Mouse (Mus musculus): ENCODE results near the gene Slc22a17. TPM values are rescaled to one million over a fixed set of nuclear protein-coding genes. Genes with fewer than 3 reads are reported as not detected.

Slc22a17 gene
- polyA plus RNA-seq, 1 experiment from 2014 or later, result 76.1 TPM

DNA sequence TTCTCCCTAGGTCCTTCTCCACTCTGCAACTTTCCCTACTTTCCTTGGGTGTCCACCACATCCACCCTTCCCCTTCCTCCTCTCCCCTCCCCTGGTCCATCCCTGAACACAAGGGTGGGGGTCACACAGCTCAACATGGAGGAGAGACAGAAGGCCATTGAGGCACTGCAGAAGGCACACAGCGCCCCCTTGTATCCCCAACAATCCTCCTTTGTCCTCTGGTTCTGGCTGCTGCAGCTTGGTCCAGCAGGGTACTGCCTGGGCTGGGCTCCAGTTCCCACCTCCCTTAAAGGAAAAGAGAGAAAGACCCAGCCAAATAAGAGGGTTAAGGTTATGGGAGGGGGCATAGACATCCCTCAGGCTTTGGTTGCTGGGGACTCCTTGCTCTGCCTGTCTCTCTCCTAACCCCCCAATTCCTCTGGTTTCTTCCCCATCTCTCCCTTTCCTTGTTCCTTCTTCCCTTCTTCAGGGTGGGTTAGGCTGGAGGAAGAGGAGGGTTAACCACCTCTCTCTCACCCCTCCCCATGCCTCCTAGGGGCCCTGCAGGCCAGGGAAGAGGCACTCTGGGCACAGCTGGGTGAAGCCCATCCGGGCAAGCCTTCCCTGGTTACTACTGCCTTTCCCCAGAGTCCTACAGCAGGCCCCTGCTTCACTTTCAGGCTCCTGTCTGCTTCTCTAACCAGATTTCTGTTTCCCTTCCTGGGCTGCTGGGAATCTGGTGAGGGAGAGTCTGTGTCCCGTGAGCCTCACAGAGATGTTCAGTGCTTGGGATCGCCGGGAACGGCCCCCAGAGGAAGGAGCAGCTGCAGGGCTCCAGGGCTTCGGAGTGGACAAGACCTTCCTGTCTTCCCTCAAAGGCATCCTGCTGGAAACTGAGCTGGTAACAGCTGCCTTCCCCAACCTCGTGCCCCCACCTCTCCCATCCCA lies 23.2 kb upstream of the Slc22a17 start, which contains the start of gene Cmtm5:
Gene Cmtm5 (plus strand): TSS at position 358 of the 927 bp plus-strand sequence.
- no peak within 1 kb of the TSS for H3K4me3 ChIP-seq (ENCODE audit: low read depth, low read length)
- peak; percentile 32 for DNase-seq (ENCODE audit: low spot score)
- no peaks in the 10 kb centered on the region for H3K27me3 ChIP-seq (replicated peaks; ENCODE audit: control insufficient read depth, insufficient read depth, low read length)
- WGBS, result 47% methylated on average over 8 of the region's 8 CpGs
- no peaks in the 10 kb centered on the region for H3K4me1 ChIP-seq (ENCODE audit: control insufficient read depth, insufficient read depth, low read length)
- ATAC-seq, result peak; percentile 43; the same call in 1 of the 2 replicates
- no peak within 1 kb of the TSS for H3K9ac ChIP-seq (ENCODE audit: low read length)
- H3K4me2 ChIP-seq (ENCODE audit: low read length), result no peak within 1 kb of the TSS
- no peaks in the 10 kb centered on the region for H3K9me3 ChIP-seq (replicated peaks; ENCODE audit: control insufficient read depth, low read length)
- no peaks in the 10 kb centered on the region for H3K36me3 ChIP-seq (ENCODE audit: control insufficient read depth, insufficient read depth, low read length)
- H3K27ac ChIP-seq (ENCODE audit: low read depth, low read length), result no peak within 1 kb of the TSS

DNA sequence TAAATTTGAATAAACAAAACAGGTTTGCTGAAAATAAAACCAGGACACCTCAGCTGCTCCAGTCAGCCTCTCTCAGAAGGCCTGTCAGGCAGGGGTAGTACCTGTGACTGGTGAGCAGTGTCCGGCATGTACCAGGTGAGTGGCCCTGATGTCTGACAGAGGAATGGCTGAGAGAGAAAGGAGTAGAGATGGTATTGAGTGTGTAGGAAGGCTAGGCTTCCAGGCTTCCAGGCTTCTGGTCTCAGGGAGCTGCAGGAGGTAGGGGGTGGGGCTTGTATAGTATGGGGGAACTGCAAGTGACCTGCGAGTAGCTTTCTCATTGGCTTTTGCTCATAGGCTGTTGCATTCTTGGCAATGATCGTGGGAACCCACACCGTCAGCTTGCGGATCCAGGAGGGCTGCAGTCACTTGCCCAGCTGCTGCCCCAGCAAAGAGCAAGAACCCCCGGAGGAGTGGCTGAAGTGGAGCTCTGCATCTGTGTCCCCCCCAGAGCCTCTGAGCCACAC lies 19.8 kb upstream of the Slc22a17 start, which contains the start of gene Il25:
Gene Il25 (plus strand): TSS at position 51 of the 506 bp plus-strand sequence.
- no peaks in the 10 kb centered on the region for H3K27me3 ChIP-seq (replicated peaks; ENCODE audit: control insufficient read depth, insufficient read depth, low read length)
- DNase-seq (ENCODE audit: low spot score) (peak; percentile 25), ATAC-seq (no peak)
- 0 out of 2 replicates have a peak within 1 kb of the TSS, but pooled peaks have one; percentile 13 for H3K9ac ChIP-seq (ENCODE audit: low read length)
- 34% methylated on average over 6 of the region's 6 CpGs for WGBS
- no peak within 1 kb of the TSS for H3K27ac ChIP-seq (ENCODE audit: low read depth, low read length)
- no peaks in the 10 kb centered on the region for H3K36me3 ChIP-seq (ENCODE audit: control insufficient read depth, insufficient read depth, low read length)
- H3K4me2 ChIP-seq (ENCODE audit: low read length), result no peak within 1 kb of the TSS
- no peak within 1 kb of the TSS for H3K4me3 ChIP-seq (ENCODE audit: low read depth, low read length)
- peaks cover 5% of the 10 kb centered on the region; the same call in 1 of the 2 replicates for H3K4me1 ChIP-seq (ENCODE audit: control insufficient read depth, insufficient read depth, low read length)
- no peaks in the 10 kb centered on the region for H3K9me3 ChIP-seq (replicated peaks; ENCODE audit: control insufficient read depth, low read length)

GRCm38 (mm10) chr14:54930431-54930830 lies 17.5 kb upstream of the Slc22a17 start:
- Histone ChIP-seq H3K36me3 (ENCODE audit: control insufficient read depth, insufficient read depth, low read length) (no peaks in the 10 kb centered on the region), H3K4me3 (ENCODE audit: low read depth, low read length) (no peak overlapping the region), H3K9ac (ENCODE audit: low read length) (no peak overlapping the region), H3K4me1 (ENCODE audit: control insufficient read depth, insufficient read depth, low read length) (peaks cover 17% of the 10 kb centered on the region), H3K4me2 (ENCODE audit: low read length) (no peak overlapping the region), H3K9me3 (replicated peaks; ENCODE audit: control insufficient read depth, low read length) (no peaks in the 10 kb centered on the region), H3K27ac (ENCODE audit: low read depth, low read length) (no peak overlapping the region), H3K27me3 (replicated peaks; ENCODE audit: control insufficient read depth, insufficient read depth, low read length) (no peaks in the 10 kb centered on the region)
- ATAC-seq (no peak), DNase-seq (ENCODE audit: low spot score) (peak; percentile 45)
- 19% methylated on average over 2 of the region's 2 CpGs for WGBS

DNA sequence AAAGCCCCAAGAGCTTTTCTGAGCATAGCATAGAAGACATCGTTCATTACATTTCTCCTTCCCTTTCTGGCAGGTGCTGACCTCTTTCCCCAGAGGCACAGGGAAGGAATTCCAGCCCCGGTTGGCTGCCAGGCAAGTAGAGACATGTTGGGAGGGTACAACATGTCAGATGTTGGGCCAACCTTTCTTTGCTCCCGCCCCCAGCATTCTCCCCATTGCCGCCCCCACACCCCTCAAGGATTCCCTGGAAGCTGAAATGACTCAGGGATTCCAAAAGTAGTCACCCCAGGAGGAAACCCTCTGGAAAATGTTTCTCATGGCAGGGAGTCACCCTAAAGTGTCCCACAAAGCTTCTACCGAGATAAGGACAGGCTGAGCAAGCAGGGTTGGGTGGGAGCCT lies 16.9 kb upstream of the Slc22a17 start:
- H3K4me2 ChIP-seq (ENCODE audit: low read length), result no peak overlapping the region
- H3K27me3 ChIP-seq (replicated peaks; ENCODE audit: control insufficient read depth, insufficient read depth, low read length), result no peaks in the 10 kb centered on the region
- ATAC-seq (no peak), DNase-seq (ENCODE audit: low spot score) (no peak)
- H3K9me3 ChIP-seq (replicated peaks; ENCODE audit: control insufficient read depth, low read length), result no peaks in the 10 kb centered on the region
- H3K4me1 ChIP-seq (ENCODE audit: control insufficient read depth, insufficient read depth, low read length), result peaks cover 19% of the 10 kb centered on the region
- H3K4me3 ChIP-seq (ENCODE audit: low read depth, low read length), result no peak overlapping the region
- 85% methylated on average over 5 of the region's 5 CpGs for WGBS
- H3K9ac ChIP-seq (ENCODE audit: low read length), result no peak overlapping the region
- no peaks in the 10 kb centered on the region for H3K36me3 ChIP-seq (ENCODE audit: control insufficient read depth, insufficient read depth, low read length)
- H3K27ac ChIP-seq (ENCODE audit: low read depth, low read length), result no peak overlapping the region

GRCm38 (mm10) chr14:54927296-54927695 lies 14.4 kb upstream of the Slc22a17 start:
- 12% methylated on average over 7 of the region's 7 CpGs for WGBS
- Histone ChIP-seq H3K4me3 (ENCODE audit: low read depth, low read length) (peak overlapping the region; percentile 47), H3K9ac (ENCODE audit: low read length) (peak overlapping the region; percentile 87)

DNA sequence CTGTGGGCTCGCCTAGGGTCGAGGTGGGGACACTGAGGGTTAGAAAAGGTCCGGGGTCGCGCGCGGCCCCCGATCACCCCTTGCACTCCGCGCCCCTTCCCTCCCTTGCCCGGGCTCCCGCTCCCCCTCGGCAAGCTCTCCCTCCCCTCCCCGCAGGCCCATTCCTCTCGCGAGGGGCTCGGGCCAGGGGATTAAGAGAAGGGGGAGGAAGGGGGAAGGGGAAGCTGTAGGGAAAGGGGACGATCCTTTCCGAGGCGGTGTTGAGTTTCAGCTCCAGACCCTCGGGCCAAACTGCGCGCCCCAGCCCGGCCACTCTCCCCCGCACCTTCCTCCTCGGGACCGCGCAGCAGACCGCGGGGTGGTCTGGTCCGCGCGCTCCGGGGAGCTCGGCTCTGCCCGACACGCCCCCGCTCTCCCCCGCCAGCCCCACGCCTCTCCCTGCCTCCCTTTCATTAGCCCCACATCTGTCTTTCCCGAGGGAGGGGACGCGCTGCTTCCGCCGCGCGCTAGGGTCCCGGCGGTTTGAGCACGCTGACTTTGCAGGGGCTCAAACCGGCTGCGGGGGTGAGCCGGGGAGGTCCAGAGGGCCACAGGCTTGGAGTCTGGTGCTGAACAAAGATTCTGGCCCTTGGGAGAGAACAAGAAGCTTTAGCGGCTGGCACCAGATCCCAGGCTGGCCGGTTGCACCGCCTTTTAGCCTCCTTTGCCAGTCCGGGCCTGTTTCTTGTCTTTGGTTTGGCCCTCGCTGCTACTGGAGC lies 13.6 kb upstream of the Slc22a17 start:
- Histone ChIP-seq H3K27me3 (replicated peaks; ENCODE audit: control insufficient read depth, insufficient read depth, low read length) (no peaks in the 10 kb centered on the region), H3K4me2 (ENCODE audit: low read length) (peak overlapping the region; percentile 93), H3K4me3 (ENCODE audit: low read depth, low read length) (peak overlapping the region; percentile 47), H3K36me3 (ENCODE audit: control insufficient read depth, insufficient read depth, low read length) (no peaks in the 10 kb centered on the region; the same call in 1 of the 2 replicates), H3K4me1 (ENCODE audit: control insufficient read depth, insufficient read depth, low read length) (peaks cover 22% of the 10 kb centered on the region), H3K9ac (ENCODE audit: low read length) (peak overlapping the region; percentile 87), H3K27ac (ENCODE audit: low read depth, low read length) (peak overlapping the region; percentile 97), H3K9me3 (replicated peaks; ENCODE audit: control insufficient read depth, low read length) (peaks cover 2% of the 10 kb centered on the region)
- under 1% methylated on average over 57 of the region's 58 CpGs for WGBS
- ATAC-seq (peak; percentile 65), DNase-seq (ENCODE audit: low spot score) (peak; percentile 84)

More at GRCm38 (mm10) chr14:54927296-54927695, 14.4 kb upstream of the Slc22a17 start:
- H3K36me3 ChIP-seq (ENCODE audit: control insufficient read depth, insufficient read depth, low read length), result no peaks in the 10 kb centered on the region
- ATAC-seq (no peak), DNase-seq (ENCODE audit: low spot score) (no peak)
- no peaks in the 10 kb centered on the region for H3K27me3 ChIP-seq (replicated peaks; ENCODE audit: control insufficient read depth, insufficient read depth, low read length)
- peak overlapping the region; percentile 97 for H3K27ac ChIP-seq (ENCODE audit: low read depth, low read length)
- peak overlapping the region; percentile 93 for H3K4me2 ChIP-seq (ENCODE audit: low read length)
- no peaks in the 10 kb centered on the region for H3K9me3 ChIP-seq (replicated peaks; ENCODE audit: control insufficient read depth, low read length)
- H3K4me1 ChIP-seq (ENCODE audit: control insufficient read depth, insufficient read depth, low read length), result peaks cover 22% of the 10 kb centered on the region

DNA sequence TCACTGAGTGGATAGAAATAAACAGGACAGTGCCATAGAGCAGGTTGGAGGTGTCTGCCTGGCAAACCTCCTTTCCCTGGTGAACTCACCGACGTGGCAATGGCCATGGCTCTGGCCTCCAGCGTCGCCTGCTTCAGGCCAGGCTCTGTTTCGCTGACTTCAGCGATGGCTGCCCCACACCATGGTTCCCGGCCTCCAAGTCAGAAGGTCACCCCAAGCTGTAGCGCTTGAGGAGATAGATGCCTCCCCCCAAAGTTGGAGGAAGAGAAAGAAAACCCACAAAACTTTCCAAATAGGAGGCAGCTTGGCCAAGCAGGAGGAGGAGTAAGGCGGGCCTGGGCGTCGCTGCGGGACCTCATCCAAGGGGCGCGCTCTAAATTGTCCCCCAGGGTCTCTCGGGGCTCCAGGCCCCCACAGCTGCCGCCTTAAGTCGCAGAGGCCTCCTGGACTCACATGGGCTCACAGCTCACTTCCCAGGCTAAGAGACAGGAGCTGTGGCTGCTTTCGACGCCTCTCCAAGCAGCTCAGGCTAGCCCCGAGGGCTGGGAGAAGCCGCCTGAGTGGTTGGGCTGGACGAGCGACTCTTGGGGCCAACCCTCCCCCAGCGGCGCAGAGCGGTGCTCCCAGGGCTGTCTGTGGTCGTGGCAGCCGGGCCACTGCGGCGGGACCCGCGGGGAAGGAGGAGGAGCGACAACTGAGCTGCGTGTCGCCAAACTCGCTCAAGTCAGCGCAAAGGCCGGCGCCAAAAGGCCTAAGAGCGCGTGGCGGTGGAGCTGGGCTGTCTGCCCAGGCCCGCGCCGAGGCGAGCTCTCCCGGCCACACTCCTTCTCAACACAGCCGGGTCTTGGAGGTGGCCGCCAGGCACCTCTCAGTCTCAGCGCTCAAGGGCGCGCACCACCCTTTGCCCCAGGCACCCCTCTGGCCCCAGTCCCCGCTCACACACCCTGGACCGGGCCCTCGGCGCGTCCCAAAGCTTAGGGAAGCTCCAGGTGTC lies 12.7 kb upstream of the Slc22a17 start, which contains the start of gene Efs:
Gene Efs (minus strand): TSS at position 778 of the 994 bp plus-strand sequence.
- Histone ChIP-seq H3K4me3 (ENCODE audit: low read depth, low read length) (peak within 1 kb of the TSS; percentile 47), H3K27me3 (replicated peaks; ENCODE audit: control insufficient read depth, insufficient read depth, low read length) (no peaks in the 10 kb centered on the region), H3K27ac (ENCODE audit: low read depth, low read length) (peak within 1 kb of the TSS; percentile 97), H3K9me3 (replicated peaks; ENCODE audit: control insufficient read depth, low read length) (peaks cover 12% of the 10 kb centered on the region), H3K36me3 (ENCODE audit: control insufficient read depth, insufficient read depth, low read length) (peaks cover 2% of the 10 kb centered on the region), H3K4me2 (ENCODE audit: low read length) (peak within 1 kb of the TSS; percentile 93), H3K9ac (ENCODE audit: low read length) (peak within 1 kb of the TSS; percentile 87), H3K4me1 (ENCODE audit: control insufficient read depth, insufficient read depth, low read length) (peaks cover 22% of the 10 kb centered on the region)
- peak; percentile 45 for ATAC-seq
- WGBS, result 1% methylated on average over 57 of the region's 57 CpGs
- DNase-seq (ENCODE audit: low spot score), result peak; percentile 65

All from forebrain, embryonic 14.5 days (tissue).